Mouse (Mus musculus) embryonic facial prominence, embryonic 10.5 days (tissue): ENCODE data around the gene Gm21750. TPM values are rescaled to one million over a fixed set of nuclear protein-coding genes. Genes with fewer than 3 reads are reported as not detected.
A peak's percentile ranks its signal among the peaks of the same experiment; 100 is the strongest.
"Not testable (repeated sequence)": the region's sequence is repeated elsewhere in the genome, so short reads cannot be mapped to it uniquely, and the experiment has no call there.

Source experiments
- DNase-seq: peaks from one replicate; pipeline ENCODE4 v3.0.0-alpha.2; 2017; ENCODE audit warnings: low spot score
- H3K27ac ChIP-seq: fragments of 300-500 bp; sonication (generic); replicated peaks from 2 replicates; pipeline ENCODE4 v1.5.1; 2016; ENCODE audit warnings: mild to moderate bottlenecking
- H3K27me3 ChIP-seq: fragments of 300-500 bp; sonication (generic); replicated peaks from 2 replicates; pipeline ENCODE4 v1.6.1; 2016; ENCODE audit warnings: low read depth, mild to moderate bottlenecking; ENCODE audit not compliant: poor library complexity, severe bottlenecking
- H3K36me3 ChIP-seq: fragments of 300-500 bp; sonication (generic); replicated peaks from 2 replicates; pipeline ENCODE4 v1.6.1; 2016; ENCODE audit warnings: mild to moderate bottlenecking, moderate library complexity
- H3K4me1 ChIP-seq: fragments of 300-500 bp; sonication (generic); 2 replicates; pipeline ENCODE4 v1.6.1; 2016
- H3K4me3 ChIP-seq: fragments of 300-500 bp; sonication (generic); 2 replicates; pipeline ENCODE4 v1.5.1; 2016; ENCODE audit warnings: mild to moderate bottlenecking, moderate library complexity
- H3K9me3 ChIP-seq: fragments of 300-500 bp; sonication (generic); 2 replicates; pipeline ENCODE4 v1.6.1; 2016; ENCODE audit warnings: mild to moderate bottlenecking
- WGBS: fragments of 180-500 bp; shearing (Covaris S2); methylation state at CpG from one replicate; pipeline ENCODE4 v1.1.7; 2016; 5-methylcytosine and 5-hydroxymethylcytosine counted together
- polyA plus RNA-seq: library from polyadenylated mRNA; unstranded; fragments of >200 nt; fragmentation: Nextera tagmentation; extraction: Ambion mirVana; gene quantifications from 2 replicates; pipeline ENCODE4 v1.2.1, GENCODE M21; 2016

Gene Gm21750
- polyA plus RNA-seq = not detected in 2 replicates

DNA sequence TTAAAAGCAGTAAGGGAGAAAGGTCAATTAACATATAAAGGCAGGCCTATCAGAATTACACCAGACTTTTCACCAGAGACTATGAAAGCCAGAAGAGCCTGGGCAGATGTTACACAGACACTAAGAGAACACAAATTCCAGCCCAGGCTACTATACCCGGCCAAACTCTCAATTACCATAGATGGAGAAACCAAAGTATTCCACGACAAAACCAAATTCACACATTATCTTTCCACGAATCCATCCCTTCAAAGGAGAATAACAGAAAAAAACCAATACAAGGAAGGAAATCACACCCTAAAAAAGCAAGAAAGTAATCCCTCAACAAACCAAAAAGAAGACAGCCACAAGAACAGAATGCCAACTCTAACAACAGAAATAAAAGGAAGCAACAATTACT, at the start of gene Gm21750:
Gene Gm21750, plus strand, starts transcription at position 301 of the 400 bp plus-strand sequence.
- H3K4me3 ChIP-seq, H3K4me1 ChIP-seq, H3K36me3 ChIP-seq, H3K9me3 ChIP-seq, H3K27ac ChIP-seq, H3K27me3 ChIP-seq, DNase-seq: not testable (repeated sequence)
- WGBS = 87% methylated on average over 3 of the region's 3 CpGs

DNA sequence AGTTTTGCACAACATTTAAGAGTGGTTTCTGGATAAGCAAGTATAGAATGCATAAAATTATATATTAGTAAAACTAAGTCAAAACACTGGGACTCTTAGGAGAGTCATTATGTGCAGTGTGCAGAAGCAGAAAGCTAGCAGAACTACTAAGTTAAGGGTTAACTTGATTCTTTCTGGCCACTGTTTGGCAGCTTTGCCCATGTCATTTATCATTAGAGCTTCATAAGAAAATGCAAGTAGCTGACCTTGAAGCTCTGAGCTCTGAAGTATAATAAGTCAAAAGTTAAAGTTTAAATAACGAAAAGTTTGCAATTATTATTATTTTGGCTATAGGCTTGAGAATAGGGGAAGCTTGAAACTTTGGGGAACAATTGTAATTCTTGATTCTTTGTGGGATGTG, 46.1 kb upstream of the Gm21750 start:
- H3K27me3 ChIP-seq, H3K27ac ChIP-seq, H3K9me3 ChIP-seq, H3K4me3 ChIP-seq, H3K4me1 ChIP-seq, DNase-seq, H3K36me3 ChIP-seq: not testable (repeated sequence)
- 73% methylated on average over 1 of the region's 1 CpGs for WGBS

DNA sequence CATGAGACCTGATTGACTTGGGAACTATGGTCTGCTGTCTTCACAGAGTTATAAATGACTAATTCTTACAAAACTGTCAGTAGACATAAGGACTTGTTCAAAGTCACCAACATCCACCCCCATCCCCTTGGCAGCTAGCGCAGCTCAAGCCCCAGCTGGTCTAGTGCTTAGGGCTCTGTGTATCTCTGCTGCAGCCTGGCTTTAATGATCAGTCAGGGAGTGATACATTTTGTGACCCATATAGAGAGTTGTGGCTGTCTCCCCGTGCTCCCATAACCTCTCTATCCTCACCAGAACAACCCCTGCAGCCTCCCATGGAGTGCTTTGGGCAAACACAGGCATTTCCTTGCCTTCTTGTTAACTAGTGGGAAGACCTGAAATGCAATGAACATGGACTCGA, 40.1 kb upstream of the Gm21750 start:
- Histone ChIP-seq H3K36me3 (no peaks in the 10 kb centered on the region), H3K9me3 (peaks cover 2% of the 10 kb centered on the region; the same call in 1 of the 2 replicates), H3K4me1 (no peaks in the 10 kb centered on the region), H3K4me3 (no peak overlapping the region), H3K27ac (no peak overlapping the region), H3K27me3 (no peaks in the 10 kb centered on the region)
- WGBS = 87% methylated on average over 3 of the region's 3 CpGs
- DNase-seq = no peak

DNA sequence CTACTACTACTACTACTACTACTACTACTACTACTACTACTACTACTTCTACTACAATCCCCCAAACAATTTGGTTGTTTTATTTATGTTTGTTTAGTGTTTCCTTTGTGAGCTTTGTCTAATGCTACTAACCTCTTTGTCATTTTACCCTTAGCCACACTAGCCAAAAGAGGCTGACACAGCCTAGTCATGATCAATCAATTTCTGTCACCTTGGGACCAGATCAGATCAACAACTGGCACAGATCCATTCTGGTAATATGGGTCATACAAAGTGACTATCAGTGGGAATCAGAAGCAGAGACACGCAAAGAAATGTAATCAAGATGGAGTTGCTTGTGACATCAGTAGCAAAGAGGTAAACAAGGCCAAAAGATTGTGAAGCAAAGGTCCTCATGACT, 38.0 kb upstream of the Gm21750 start:
- DNase-seq = no peak
- H3K4me1 ChIP-seq = no peaks in the 10 kb centered on the region
- 94% methylated on average over 1 of the region's 1 CpGs for WGBS

DNA sequence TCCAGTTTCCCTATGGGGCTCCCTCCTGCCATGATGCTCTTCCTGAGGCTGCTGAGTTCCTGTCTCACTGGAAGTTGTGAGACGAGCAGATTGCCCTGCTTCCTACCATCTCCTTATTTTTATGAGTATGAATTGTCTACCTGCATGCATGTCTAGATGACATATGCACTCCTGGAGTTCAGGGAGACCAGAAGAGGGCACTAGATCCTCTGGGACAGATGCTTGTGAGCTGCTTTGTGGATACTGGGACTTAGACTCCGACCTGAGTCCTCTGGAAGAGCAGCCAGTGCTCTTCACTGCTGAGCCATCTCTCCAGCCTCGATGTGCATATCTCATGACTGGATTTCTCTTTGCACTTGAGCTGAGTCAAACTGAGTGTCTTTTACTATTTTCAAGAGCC, 35.6 kb upstream of the Gm21750 start:
- H3K4me3 ChIP-seq = no peak overlapping the region
- no peaks in the 10 kb centered on the region for H3K4me1 ChIP-seq
- H3K9me3 ChIP-seq = no peaks in the 10 kb centered on the region
- H3K27me3 ChIP-seq = no peaks in the 10 kb centered on the region
- no peaks in the 10 kb centered on the region for H3K36me3 ChIP-seq
- no peak for DNase-seq
- no peak overlapping the region for H3K27ac ChIP-seq
- WGBS = 67% methylated on average over 3 of the region's 3 CpGs

More for the DNA sequence above, 38.0 kb upstream of the Gm21750 start:
- Histone ChIP-seq H3K27ac (no peak overlapping the region), H3K27me3 (no peaks in the 10 kb centered on the region), H3K36me3 (no peaks in the 10 kb centered on the region), H3K9me3 (peaks cover 2% of the 10 kb centered on the region; the same call in 1 of the 2 replicates), H3K4me3 (no peak overlapping the region)

DNA sequence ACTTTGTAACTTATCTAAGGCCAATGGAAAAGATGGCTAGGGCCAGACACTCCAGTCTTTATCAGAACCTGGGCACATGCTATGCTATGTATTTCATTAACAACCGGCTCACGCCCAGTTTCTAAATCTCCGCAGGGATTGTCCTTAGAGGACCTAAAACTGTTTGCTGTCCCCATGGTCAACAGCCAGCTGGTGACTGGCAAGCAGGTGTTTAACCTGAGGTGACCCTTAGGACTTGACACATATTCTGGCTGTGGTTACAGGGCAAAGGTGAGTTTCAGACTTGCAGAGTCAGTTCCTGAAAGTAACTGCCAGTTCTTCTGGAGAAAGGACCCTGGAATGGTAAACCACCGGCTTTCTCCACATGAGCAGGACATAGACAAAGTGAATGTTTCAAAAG, 29.5 kb upstream of the Gm21750 start:
- WGBS = 87% methylated on average over 4 of the region's 4 CpGs
- Histone ChIP-seq H3K27me3 (no peaks in the 10 kb centered on the region), H3K4me3 (no peak overlapping the region), H3K27ac (no peak overlapping the region), H3K36me3 (no peaks in the 10 kb centered on the region), H3K9me3 (no peaks in the 10 kb centered on the region), H3K4me1 (no peaks in the 10 kb centered on the region)
- no peak for DNase-seq

DNA sequence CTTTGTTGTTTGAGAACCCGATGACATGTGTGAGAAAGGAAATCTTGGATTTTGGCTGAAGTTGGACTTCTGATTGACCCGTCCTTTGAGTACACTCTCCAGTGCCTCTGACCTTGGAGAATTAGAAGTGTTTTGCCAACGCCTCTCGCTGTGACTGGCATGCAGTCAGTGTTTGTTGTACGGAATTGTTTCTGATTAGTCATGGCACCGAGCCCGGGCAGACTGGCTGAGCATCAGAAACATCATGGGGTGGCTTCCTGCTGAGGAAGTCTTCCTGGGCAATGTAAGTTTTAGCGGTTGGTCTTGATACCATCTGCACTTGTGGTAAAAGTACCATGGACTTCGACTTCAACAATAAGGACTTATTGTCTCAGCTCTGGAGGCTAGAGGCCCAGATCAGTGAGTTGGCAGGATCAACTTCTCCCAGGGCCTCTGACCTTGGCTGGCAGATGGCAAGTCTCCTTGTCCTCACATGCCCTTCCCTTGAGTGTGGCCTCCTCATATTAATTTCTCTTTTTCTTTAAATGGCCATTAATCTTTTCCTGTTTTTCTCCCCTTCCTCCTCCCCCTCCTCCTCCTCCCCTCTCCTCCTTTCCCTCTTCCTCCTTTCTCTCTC, 28.3 kb upstream of the Gm21750 start:
- DNase-seq = no peak
- Histone ChIP-seq H3K27ac (no peak overlapping the region), H3K4me1 (no peaks in the 10 kb centered on the region), H3K9me3 (no peaks in the 10 kb centered on the region), H3K36me3 (no peaks in the 10 kb centered on the region), H3K4me3 (no peak overlapping the region), H3K27me3 (no peaks in the 10 kb centered on the region)
- WGBS = 75% methylated on average over 9 of the region's 9 CpGs

GRCm38 (mm10) chr14:73634356-73634755, 26.7 kb upstream of the Gm21750 start:
- H3K9me3 ChIP-seq = no peaks in the 10 kb centered on the region
- no peak overlapping the region for H3K4me3 ChIP-seq
- 89% methylated on average over 3 of the region's 3 CpGs for WGBS
- H3K27ac ChIP-seq = no peak overlapping the region
- no peaks in the 10 kb centered on the region for H3K36me3 ChIP-seq
- no peaks in the 10 kb centered on the region for H3K4me1 ChIP-seq
- no peak for DNase-seq
- H3K27me3 ChIP-seq = no peaks in the 10 kb centered on the region

GRCm38 (mm10) chr14:73637460-73637859, 23.6 kb upstream of the Gm21750 start:
- Histone ChIP-seq H3K36me3 (no peaks in the 10 kb centered on the region), H3K27me3 (no peaks in the 10 kb centered on the region)
- peak; percentile 14 for DNase-seq

DNA sequence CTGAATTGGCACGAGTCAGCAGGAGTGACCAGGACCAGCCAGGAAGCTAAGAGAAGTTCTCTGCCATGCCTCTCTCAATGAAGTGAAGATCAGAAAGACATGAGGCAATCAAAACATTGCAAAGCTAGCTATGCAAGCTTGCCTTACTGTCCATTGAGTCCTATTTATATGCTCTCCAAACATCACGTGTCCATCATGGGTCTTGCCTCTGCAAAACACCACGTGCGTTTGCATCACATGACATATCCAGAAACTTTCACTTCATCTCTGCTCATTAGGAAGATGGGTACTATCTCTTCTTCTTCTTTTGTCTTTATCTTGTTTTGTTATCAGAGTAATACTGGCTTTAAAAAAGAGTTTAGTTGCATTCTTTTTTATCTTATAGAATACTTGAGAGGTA, 10.8 kb upstream of the Gm21750 start:
- DNase-seq = no peak
- 89% methylated on average over 4 of the region's 4 CpGs for WGBS
- Histone ChIP-seq H3K4me3 (no peak overlapping the region), H3K27me3 (no peaks in the 10 kb centered on the region), H3K27ac (no peak overlapping the region), H3K9me3 (no peaks in the 10 kb centered on the region), H3K36me3 (no peaks in the 10 kb centered on the region), H3K4me1 (no peaks in the 10 kb centered on the region)

More at GRCm38 (mm10) chr14:73637460-73637859, 23.6 kb upstream of the Gm21750 start:
- H3K9me3 ChIP-seq = no peaks in the 10 kb centered on the region
- H3K4me1 ChIP-seq = no peaks in the 10 kb centered on the region
- no peak overlapping the region for H3K4me3 ChIP-seq
- no peak overlapping the region for H3K27ac ChIP-seq

DNA sequence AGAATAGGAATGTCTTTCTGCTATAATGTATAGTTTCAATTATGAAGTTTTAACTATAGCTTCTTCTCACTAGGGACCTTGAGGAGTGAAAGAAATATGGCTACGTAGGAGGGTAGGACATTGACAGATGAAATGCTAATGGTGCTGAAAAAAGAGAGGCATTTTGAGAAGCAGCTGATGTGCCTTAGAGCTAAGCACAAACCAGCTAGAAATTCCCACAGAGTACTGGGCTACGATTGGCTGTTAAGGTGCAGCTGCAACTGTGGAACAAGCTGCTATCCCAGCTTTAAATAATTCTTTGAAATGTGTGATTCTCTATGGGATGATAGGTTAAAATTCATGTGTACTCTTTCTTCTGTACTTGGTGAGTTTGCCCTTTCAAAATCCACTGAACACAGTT, 9.1 kb downstream of the Gm21750 start:
- Histone ChIP-seq H3K9me3 (no peaks in the 10 kb centered on the region), H3K36me3 (no peaks in the 10 kb centered on the region), H3K27ac (no peak overlapping the region), H3K27me3 (no peaks in the 10 kb centered on the region), H3K4me3 (no peak overlapping the region), H3K4me1 (no peaks in the 10 kb centered on the region)
- no peak for DNase-seq
- 81% methylated on average over 2 of the region's 2 CpGs for WGBS

DNA sequence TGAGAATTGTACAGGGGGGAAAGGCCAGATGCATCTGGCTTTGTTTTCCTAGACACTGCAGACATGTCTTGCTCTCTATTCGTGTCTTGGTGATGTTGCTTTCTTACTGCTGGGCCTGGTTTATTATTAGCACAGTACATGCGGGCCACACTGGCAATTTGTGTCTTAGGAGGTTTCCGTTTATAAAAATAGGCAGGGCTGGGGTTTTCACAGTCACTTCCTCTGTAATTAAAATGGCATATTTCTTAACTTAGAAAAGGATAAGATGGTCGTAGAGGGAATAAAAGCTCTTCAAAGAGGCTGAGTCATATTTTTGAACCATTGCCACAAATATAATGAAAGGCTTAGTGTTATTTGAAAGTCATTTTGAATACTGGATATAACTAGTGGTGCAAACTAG, 26.7 kb downstream of the Gm21750 start:
- Histone ChIP-seq H3K27me3 (no peaks in the 10 kb centered on the region), H3K9me3 (peaks cover 7% of the 10 kb centered on the region; the same call in 1 of the 2 replicates), H3K4me3 (no peak overlapping the region), H3K36me3 (no peaks in the 10 kb centered on the region), H3K27ac (no peak overlapping the region), H3K4me1 (no peaks in the 10 kb centered on the region)
- no peak for DNase-seq
- 84% methylated on average over 4 of the region's 4 CpGs for WGBS

GRCm38 (mm10) chr14:73688427-73688826, 27.4 kb downstream of the Gm21750 start:
- no peak overlapping the region for H3K4me3 ChIP-seq
- 68% methylated on average over 2 of the region's 2 CpGs for WGBS
- no peak for DNase-seq

More at GRCm38 (mm10) chr14:73688427-73688826, 27.4 kb downstream of the Gm21750 start:
- no peaks in the 10 kb centered on the region for H3K27me3 ChIP-seq
- H3K9me3 ChIP-seq = peaks cover 7% of the 10 kb centered on the region; the same call in 1 of the 2 replicates
- H3K4me1 ChIP-seq = no peaks in the 10 kb centered on the region
- H3K27ac ChIP-seq = no peak overlapping the region
- no peaks in the 10 kb centered on the region for H3K36me3 ChIP-seq
